Mouse (Mus musculus) E14TG2a.4 (cell line): Measurements from ENCODE around the gene Akap2.

Experiments used
- H3K27me3 ChIP-seq: 2 replicates; pipeline ENCODE4 v1.6.1; 2014; ENCODE audit warnings: low read length, control low read depth; ENCODE audit not compliant: insufficient read depth
- H3K36me3 ChIP-seq: 2 replicates; pipeline ENCODE4 v1.6.1; 2014; ENCODE audit warnings: low read length, control low read depth; ENCODE audit not compliant: insufficient read depth
- H3K4me1 ChIP-seq: replicated peaks from 2 replicates; pipeline ENCODE4 v1.6.1; 2014; ENCODE audit warnings: low read depth, low read length, control low read depth
- H3K4me3 ChIP-seq: replicated peaks from 2 replicates; pipeline ENCODE4 v1.5.1; 2014; ENCODE audit warnings: mild to moderate bottlenecking, low read length
- H3K9me3 ChIP-seq: 2 replicates; pipeline ENCODE4 v1.6.1; 2014; ENCODE audit warnings: low read length, control low read depth
- CTCF ChIP-seq: conservative IDR thresholded peaks from 2 replicates; pipeline ENCODE4 v1.5.1; 2014; ENCODE audit warnings: low read length
- NANOG ChIP-seq: IDR thresholded peaks from 2 replicates; pipeline ENCODE4 v1.6.1; 2014; ENCODE audit warnings: borderline replicate concordance, low read length, mixed read lengths
- POU5F1 ChIP-seq: IDR thresholded peaks from 2 replicates; pipeline ENCODE4 v1.6.1; 2014; ENCODE audit warnings: low read length, borderline replicate concordance

Gene Akap2

DNA sequence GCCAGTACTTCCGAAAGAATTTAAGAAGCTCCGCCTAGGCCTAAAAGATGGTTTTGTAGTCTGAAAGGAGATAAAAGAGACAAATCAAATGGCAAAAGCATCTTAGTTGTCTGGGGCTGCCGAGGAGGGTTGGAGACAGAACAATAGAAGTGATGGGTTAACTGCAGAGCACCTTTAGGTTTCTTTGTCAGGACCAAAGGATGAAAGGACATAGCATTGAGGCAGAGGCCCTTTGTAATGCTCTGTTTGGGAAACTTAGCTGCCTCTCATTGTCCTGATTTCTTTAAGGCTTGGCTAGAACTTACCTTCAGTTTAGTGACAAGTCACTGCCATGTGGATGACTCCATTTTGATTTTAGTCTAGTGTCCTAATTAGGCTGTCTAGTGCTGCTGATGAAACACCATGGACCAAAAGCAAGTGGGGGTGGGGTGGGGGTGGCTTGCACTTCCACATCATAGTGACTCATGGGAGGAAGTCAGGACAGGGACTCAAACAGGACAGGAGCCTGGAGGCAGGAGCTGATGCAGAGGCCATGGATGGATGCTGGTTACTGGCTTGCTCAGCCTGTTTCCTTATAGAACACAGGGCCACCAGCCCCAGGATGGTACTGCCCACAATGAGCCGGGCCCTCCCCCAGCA is 52.8 kb downstream of the Akap2 start:
- TF ChIP-seq NANOG = peak; percentile 97
- TF ChIP-seq CTCF = no peak
- Histone ChIP-seq H3K4me1 (peaks cover 72% of the 10 kb centered on the region), H3K36me3 (no peaks in the 10 kb centered on the region), H3K9me3 (peaks cover under 1% of the 10 kb centered on the region; the same call in 1 of the 2 replicates), H3K4me3 (0 out of 2 replicates have a peak overlapping the region, but pooled peaks have one; percentile 3), H3K27me3 (peaks cover 5% of the 10 kb centered on the region; the same call in 1 of the 2 replicates)

DNA sequence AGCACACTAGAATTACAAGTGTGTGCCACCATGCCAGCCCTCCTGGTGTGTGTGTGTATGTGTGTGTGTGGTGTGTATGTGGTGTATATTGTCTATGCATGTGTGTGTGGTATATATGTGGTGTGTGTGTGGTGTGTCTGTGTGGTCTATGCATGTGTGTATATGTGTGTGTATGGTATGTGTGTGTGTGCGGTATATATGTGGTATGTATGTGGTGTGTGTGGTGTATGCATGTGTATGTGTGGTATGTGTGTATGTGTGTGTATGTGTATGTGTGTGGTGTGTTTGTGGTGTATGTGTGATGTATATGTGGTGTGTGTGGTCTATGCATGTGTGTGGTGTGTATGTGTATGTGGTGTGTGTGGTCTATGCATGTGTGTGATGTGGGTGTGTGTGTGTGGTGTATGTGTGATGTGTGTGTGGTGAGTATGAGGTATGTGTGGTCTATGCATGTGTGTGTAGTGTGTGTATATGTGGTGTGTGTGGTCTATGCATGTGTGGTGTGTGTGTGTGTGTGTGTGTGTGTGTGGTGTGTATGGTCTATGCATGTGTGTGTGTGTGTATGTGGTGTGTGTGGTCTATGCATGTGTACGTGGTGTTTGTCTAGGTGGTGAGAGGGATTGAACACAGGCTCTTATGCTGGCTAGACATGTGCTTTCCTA is 54.2 kb downstream of the Akap2 start:
- peaks cover 74% of the 10 kb centered on the region for H3K4me1 ChIP-seq
- no peak overlapping the region for H3K4me3 ChIP-seq
- H3K9me3 ChIP-seq = no peaks in the 10 kb centered on the region
- H3K27me3 ChIP-seq = peaks cover 15% of the 10 kb centered on the region
- TF ChIP-seq POU5F1 (no peak), NANOG (no peak), CTCF (no peak)
- H3K36me3 ChIP-seq = no peaks in the 10 kb centered on the region

DNA sequence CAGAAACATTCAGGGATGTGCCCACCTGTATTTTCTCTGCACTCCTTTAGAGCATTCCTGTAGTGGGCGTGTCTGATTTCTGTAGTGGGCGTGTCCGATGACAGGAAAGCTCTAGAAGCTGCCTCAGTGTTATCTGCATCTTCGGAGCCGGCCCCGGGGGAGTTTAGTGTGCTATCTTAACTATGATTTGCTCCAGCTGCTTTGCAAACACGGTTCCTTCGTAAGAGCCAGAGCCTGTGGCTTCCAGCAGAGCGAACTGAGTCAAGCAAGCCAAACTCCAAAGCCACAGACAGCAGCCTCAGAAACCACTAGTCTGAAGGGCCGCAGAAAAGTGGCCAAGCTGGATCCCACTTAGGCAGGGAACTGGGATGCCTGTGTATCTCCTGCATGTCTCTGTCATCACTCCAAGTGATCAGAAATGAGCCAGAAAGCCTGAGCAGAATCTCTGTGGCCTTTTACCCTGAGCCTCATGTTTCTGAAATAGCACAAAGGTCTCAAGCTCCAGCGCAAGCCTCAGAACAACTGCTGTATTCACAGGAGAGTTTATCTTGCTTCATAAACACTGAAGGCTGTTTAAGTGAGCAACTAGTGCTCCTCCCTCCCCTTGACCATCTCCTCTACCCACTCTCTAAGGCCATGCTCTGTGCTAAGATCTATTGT is 55.5 kb downstream of the Akap2 start:
- Histone ChIP-seq H3K36me3 (no peaks in the 10 kb centered on the region), H3K4me3 (peak overlapping the region; percentile 41; the same call in 1 of the 2 replicates), H3K9me3 (no peaks in the 10 kb centered on the region), H3K27me3 (peaks cover 28% of the 10 kb centered on the region), H3K4me1 (peaks cover 73% of the 10 kb centered on the region)
- TF ChIP-seq NANOG (no peak), POU5F1 (no peak), CTCF (no peak)

GRCm38 (mm10) chr4:57774517-57774916 is 57.1 kb downstream of the Akap2 start:
- TF ChIP-seq CTCF (no peak), POU5F1 (no peak), NANOG (no peak)
- H3K36me3 ChIP-seq = no peaks in the 10 kb centered on the region
- H3K4me1 ChIP-seq = peaks cover 67% of the 10 kb centered on the region
- no peak overlapping the region for H3K4me3 ChIP-seq
- no peaks in the 10 kb centered on the region for H3K9me3 ChIP-seq
- peaks cover 39% of the 10 kb centered on the region for H3K27me3 ChIP-seq

- TF ChIP-seq NANOG = no peak
- no peak for TF ChIP-seq CTCF
- no peak for TF ChIP-seq POU5F1
These were observed 58.1 kb downstream of the Akap2 start for GRCm38 (mm10) chr4:57775582-57775981.

DNA sequence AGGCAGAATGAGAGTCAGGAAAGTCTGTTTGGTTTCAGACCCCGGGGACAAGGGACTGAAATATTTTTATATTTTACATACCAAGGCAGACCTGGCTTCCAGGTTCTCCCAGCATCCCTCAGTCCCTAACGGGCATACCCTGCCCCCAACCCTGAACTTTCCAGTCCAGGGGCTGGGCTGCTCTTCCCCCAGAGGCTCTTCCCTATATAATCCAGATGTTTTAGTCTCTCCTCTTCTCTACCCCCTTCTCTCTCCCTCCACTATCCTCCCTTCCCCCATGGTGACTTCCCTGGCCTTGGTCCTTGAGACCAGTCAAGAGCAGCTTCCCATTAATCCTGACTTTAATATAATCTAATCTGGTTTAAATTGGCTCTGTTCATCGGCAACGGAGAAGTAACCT is 62.9 kb downstream of the Akap2 start:
- Histone ChIP-seq H3K36me3 (no peaks in the 10 kb centered on the region; the same call in 1 of the 2 replicates), H3K27me3 (peaks cover 67% of the 10 kb centered on the region), H3K4me1 (peaks cover 65% of the 10 kb centered on the region), H3K9me3 (no peaks in the 10 kb centered on the region), H3K4me3 (peak overlapping the region; percentile 83)
- TF ChIP-seq CTCF (no peak), NANOG (no peak), POU5F1 (no peak)

More at GRCm38 (mm10) chr4:57775582-57775981, 58.1 kb downstream of the Akap2 start:
- Histone ChIP-seq H3K4me1 (peaks cover 66% of the 10 kb centered on the region), H3K36me3 (no peaks in the 10 kb centered on the region), H3K9me3 (no peaks in the 10 kb centered on the region), H3K27me3 (peaks cover 45% of the 10 kb centered on the region), H3K4me3 (no peak overlapping the region)

DNA sequence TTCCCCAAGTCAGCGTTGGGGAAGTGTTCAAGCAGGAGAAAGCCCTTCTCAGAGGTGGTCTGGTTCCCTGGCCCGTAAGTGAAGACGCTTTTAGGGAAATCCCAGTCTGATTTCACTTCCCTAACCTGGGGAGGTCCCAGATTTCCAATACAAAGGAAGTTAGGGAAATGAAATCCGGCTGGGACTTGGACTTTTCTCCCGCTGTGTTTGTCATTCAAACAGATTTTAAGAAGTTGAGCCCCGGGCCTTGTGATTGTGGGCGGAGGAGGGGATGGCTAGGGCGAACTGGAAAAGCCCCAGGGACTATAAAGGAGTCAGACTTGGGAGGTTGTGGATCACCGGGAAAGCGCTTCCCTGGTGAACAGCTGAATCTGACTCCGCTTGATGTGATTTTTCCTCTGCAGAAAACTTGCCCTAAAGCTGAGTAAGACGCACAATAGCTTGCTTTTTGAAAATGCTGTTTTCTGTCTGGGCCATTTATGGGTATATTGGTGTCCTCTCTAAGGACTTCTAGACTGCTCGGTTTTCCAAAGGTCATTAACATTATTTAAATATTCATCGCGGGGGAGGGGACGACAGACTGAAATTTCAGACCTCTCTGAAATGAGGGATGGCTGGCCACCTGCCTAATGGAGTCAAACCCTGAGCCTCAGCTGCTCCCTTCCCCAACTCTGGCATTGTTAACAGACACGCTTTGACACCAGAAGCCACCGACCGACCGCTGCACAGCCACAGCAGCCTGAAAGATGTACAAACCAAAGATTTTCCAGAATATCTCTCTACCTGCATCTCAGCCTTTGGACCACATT is 63.6 kb downstream of the Akap2 start:
- no peak for TF ChIP-seq POU5F1
- TF ChIP-seq NANOG = peak; percentile 95
- H3K36me3 ChIP-seq = no peaks in the 10 kb centered on the region; the same call in 1 of the 2 replicates
- no peaks in the 10 kb centered on the region for H3K9me3 ChIP-seq
- peak overlapping the region; percentile 83 for H3K4me3 ChIP-seq
- H3K4me1 ChIP-seq = peaks cover 60% of the 10 kb centered on the region
- H3K27me3 ChIP-seq = peaks cover 62% of the 10 kb centered on the region

DNA sequence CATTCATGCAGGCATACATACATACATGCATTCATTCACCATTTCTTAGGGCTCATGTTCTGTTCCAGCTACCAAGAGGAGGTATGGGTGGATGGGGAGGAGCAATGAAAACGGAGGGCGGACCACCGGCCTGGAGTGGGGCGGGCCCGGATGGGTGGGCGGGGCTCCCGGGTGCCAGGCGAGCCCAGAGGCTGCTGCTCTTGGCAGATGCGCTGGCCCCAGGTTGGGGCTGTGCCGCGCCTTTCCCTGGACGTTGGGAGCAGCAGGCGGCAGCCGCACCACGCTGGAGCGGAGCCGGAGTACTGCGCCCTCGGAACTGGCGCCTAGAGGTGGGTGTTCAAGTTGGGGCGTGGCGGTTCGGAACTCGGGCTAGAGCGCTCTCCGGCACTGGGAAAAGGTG is 64.5 kb downstream of the Akap2 start:
- Histone ChIP-seq H3K4me1 (peaks cover 61% of the 10 kb centered on the region), H3K36me3 (no peaks in the 10 kb centered on the region; the same call in 1 of the 2 replicates), H3K9me3 (no peaks in the 10 kb centered on the region), H3K4me3 (peak overlapping the region; percentile 83), H3K27me3 (peaks cover 53% of the 10 kb centered on the region)
- TF ChIP-seq NANOG = no peak
- TF ChIP-seq POU5F1 = no peak
- TF ChIP-seq CTCF = no peak
